Mouse (Mus musculus): Measurements from ENCODE around the gene Map3k12.

Gene Map3k12

GRCm38 (mm10) chr15:102460971-102461370 is 55.9 kb downstream of the Map3k12 start:
- no peak for DNase-seq (ENCODE audit: low spot score in 2 of 2)

GRCm38 (mm10) chr15:102460409-102460808 is 56.5 kb downstream of the Map3k12 start:
- DNase-seq (ENCODE audit: low spot score in 2 of 2): no peak

- DNase-seq (ENCODE audit: low spot score in 2 of 2): peak in 1 of 2 experiments; percentile 43
Measured at GRCm38 (mm10) chr15:102459847-102460246, 57.0 kb downstream of the Map3k12 start.

GRCm38 (mm10) chr15:102459381-102459780 is 57.5 kb downstream of the Map3k12 start:
- no peak for DNase-seq (ENCODE audit: low spot score in 2 of 2)

GRCm38 (mm10) chr15:102458904-102459317 is 58.0 kb downstream of the Map3k12 start, which contains the start of gene Prr13:
Prr13 (plus strand) TSS chr15:102459028.
- peak; percentile 91 to 92 for DNase-seq (ENCODE audit: low spot score in 2 of 2)

- DNase-seq (ENCODE audit: low spot score in 2 of 2): peak in 1 of 2 experiments; percentile 17
Measured at GRCm38 (mm10) chr15:102458050-102458736, 58.7 kb downstream of the Map3k12 start.

GRCm38 (mm10) chr15:102455993-102456392 is 60.9 kb downstream of the Map3k12 start:
- DNase-seq (ENCODE audit: low spot score in 2 of 2): peak in 1 of 2 experiments; percentile 41

- no peak for DNase-seq (ENCODE audit: low spot score in 2 of 2)
Measured at GRCm38 (mm10) chr15:102451666-102452430, 65.0 kb downstream of the Map3k12 start.

GRCm38 (mm10) chr15:102450928-102451327 is 65.9 kb downstream of the Map3k12 start:
- DNase-seq (ENCODE audit: low spot score in 2 of 2): no peak

GRCm38 (mm10) chr15:102449366-102449765 is 67.5 kb downstream of the Map3k12 start:
- DNase-seq (ENCODE audit: low spot score in 2 of 2): no peak
